28 mouse cellular contexts compared by ENCODE assay signal in genomic region chr3:145207071-145207470, GRCm38 (mm10).
A peak's percentile ranks its signal among the peaks of the same experiment; 100 is the strongest.
DNase-seq lines count a peak whose midpoint lies in the region; ATAC-seq and TF ChIP-seq lines count a peak whose summit lies in the region.
"Had no signal": no experiment of that assay in that cellular context is flagged by ENCODE, and none has a peak within 500 bp of the region (broad histone marks: within the 10 kb centered on the region; RNA-seq: fewer than 3 reads in every experiment).

No protein-coding gene starts in this region.

- no peak overlapping the region for H3K9ac ChIP-seq in heart, postnatal 0 days (replicated peaks; ENCODE audit: low read depth, low read length)
- H3K9ac ChIP-seq: embryonic facial prominence, embryonic 13.5 days; forebrain, embryonic 13.5 days; heart, embryonic 13.5 days; hindbrain, embryonic 12.5 days; hindbrain, embryonic 15.5 days; kidney, embryonic 15.5 days had no signal

- intact Hi-C loops in gastrocnemius, adult 2 months (cut with DNase I) = no loop called here
- intact Hi-C loops in heart, postnatal 25 days (cut with DNase I) = no loop called here

- peak overlapping the region; percentile 44; the same call in 1 of the 2 replicates for H3K27ac ChIP-seq in gastrocnemius, adult 2 months
- H3K27ac ChIP-seq in heart, postnatal 0 days (ENCODE audit: low read depth) = no peak overlapping the region
- H3K27ac ChIP-seq in heart, embryonic 10.5 days = no peak overlapping the region
- H3K27ac ChIP-seq: embryonic facial prominence, embryonic 10.5 days; embryonic facial prominence, embryonic 13.5 days; forebrain, embryonic 10.5 days; forebrain, embryonic 13.5 days; heart, embryonic 13.5 days; hindbrain, embryonic 12.5 days; hindbrain, embryonic 15.5 days; kidney, embryonic 15.5 days had no signal

- H3K4me3 ChIP-seq in gastrocnemius, adult 2 months = no peak overlapping the region
- no peak overlapping the region for H3K4me3 ChIP-seq in heart, postnatal 0 days (ENCODE audit: low read depth, low read length)
- H3K4me3 ChIP-seq in heart, embryonic 10.5 days = no peak overlapping the region
- H3K4me3 ChIP-seq: embryonic facial prominence, embryonic 10.5 days; embryonic facial prominence, embryonic 13.5 days; forebrain, embryonic 10.5 days; forebrain, embryonic 13.5 days; heart, embryonic 13.5 days; hindbrain, embryonic 12.5 days; hindbrain, embryonic 15.5 days; kidney, embryonic 15.5 days had no signal

- DNase-seq in gastrocnemius, adult 2 months = peak; percentile 51
- DNase-seq in gastrocnemius, postnatal 10 days = no peak
- DNase-seq in heart, adult 18-20 months = peak; percentile 24 to 26
- DNase-seq in heart, postnatal 25 days (ENCODE audit: low spot score) = no peak
- DNase-seq in heart, postnatal 0 days (ENCODE audit: low spot score) = peak; percentile 43
- no peak for DNase-seq in heart, embryonic 10.5 days (ENCODE audit: low spot score)
- DNase-seq in skeletal muscle tissue, adult 2 months (ENCODE audit: low read depth, low spot score) = peak; percentile 62
- DNase-seq: adrenal gland, adult 2 months; adrenal gland, postnatal 14 days; B cell, adult 2 months; cerebellum, adult 11-12 months; cerebellum, adult 8-10 months; cerebellum, postnatal 10 days; cerebellum, postnatal 36 days; embryo, embryonic 11 days; kidney, adult 8-10 months; kidney, postnatal 10 days had no signal

- no peak for TF ChIP-seq EP300 in heart, postnatal 0 days (IDR thresholded peaks at IDR 0.05; ENCODE audit: low read depth)

- no peak overlapping the region for H3K4me2 ChIP-seq in heart, postnatal 0 days (ENCODE audit: low read depth, low read length)
- H3K4me2 ChIP-seq: embryonic facial prominence, embryonic 13.5 days; forebrain, embryonic 13.5 days; heart, embryonic 13.5 days; hindbrain, embryonic 12.5 days; hindbrain, embryonic 15.5 days; kidney, embryonic 15.5 days had no signal

- WGBS in heart, postnatal 0 days = 9% methylated on average over 4 of the region's 4 CpGs
- WGBS in heart, embryonic 10.5 days = 53% methylated on average over 4 of the region's 4 CpGs

- H3K9me3 ChIP-seq in heart, postnatal 0 days (replicated peaks; ENCODE audit: control insufficient read depth, low read length) = no peaks in the 10 kb centered on the region
- H3K9me3 ChIP-seq in heart, embryonic 10.5 days = no peaks in the 10 kb centered on the region
- H3K9me3 ChIP-seq: embryonic facial prominence, embryonic 10.5 days; embryonic facial prominence, embryonic 13.5 days; forebrain, embryonic 10.5 days; forebrain, embryonic 13.5 days; heart, embryonic 13.5 days; hindbrain, embryonic 12.5 days; hindbrain, embryonic 15.5 days; kidney, embryonic 15.5 days had no signal

- ATAC-seq in heart, postnatal 0 days (ENCODE audit: insufficient read depth, low read depth) = no peak
- no peak for ATAC-seq in CD4-positive, CD25-positive, alpha-beta regulatory T cell, adult 4 months
- ATAC-seq: forebrain, embryonic 13.5 days; forebrain, embryonic 16.5 days; intestine, postnatal 0 days had no signal

- H3K36me3 ChIP-seq in heart, postnatal 0 days (replicated peaks; ENCODE audit: control insufficient read depth, insufficient read depth, low read length) = no peaks in the 10 kb centered on the region
- no peaks in the 10 kb centered on the region for H3K36me3 ChIP-seq in heart, embryonic 10.5 days
- H3K36me3 ChIP-seq: embryonic facial prominence, embryonic 10.5 days; embryonic facial prominence, embryonic 13.5 days; forebrain, embryonic 10.5 days; heart, embryonic 13.5 days; hindbrain, embryonic 12.5 days; hindbrain, embryonic 15.5 days; kidney, embryonic 15.5 days had no signal

- H3K27me3 ChIP-seq in heart, postnatal 0 days (ENCODE audit: control insufficient read depth, insufficient read depth, low read length) = no peaks in the 10 kb centered on the region
- no peaks in the 10 kb centered on the region for H3K27me3 ChIP-seq in heart, embryonic 10.5 days (ENCODE audit: insufficient read depth, poor library complexity, severe bottlenecking)
- H3K27me3 ChIP-seq: embryonic facial prominence, embryonic 13.5 days; forebrain, embryonic 13.5 days; heart, embryonic 13.5 days; hindbrain, embryonic 12.5 days; hindbrain, embryonic 15.5 days; kidney, embryonic 15.5 days had no signal

- peaks cover 7% of the 10 kb centered on the region for H3K4me1 ChIP-seq in heart, postnatal 0 days (ENCODE audit: control insufficient read depth, insufficient read depth)
- H3K4me1 ChIP-seq in heart, embryonic 10.5 days = no peaks in the 10 kb centered on the region
- H3K4me1 ChIP-seq: embryonic facial prominence, embryonic 10.5 days; forebrain, embryonic 10.5 days; forebrain, embryonic 13.5 days; hindbrain, embryonic 12.5 days; hindbrain, embryonic 15.5 days; kidney, embryonic 15.5 days had no signal

- TF ChIP-seq CTCF in gastrocnemius, adult 2 months (IDR thresholded peaks at IDR 0.05) = no peak
- no peak for TF ChIP-seq CTCF in heart, postnatal 0 days (IDR thresholded peaks at IDR 0.05; ENCODE audit: low read depth)

Comparison
In these comparisons a context has a peak if more than half of its experiments do, and no peak if none do; other contexts are left out.
1. DNase-seq: peak in gastrocnemius, adult 2 months (single experiment), heart, adult 18-20 months (2 of 2), heart, postnatal 0 days (single experiment) and skeletal muscle tissue, adult 2 months (single experiment); none in gastrocnemius, postnatal 10 days (single experiment), heart, postnatal 25 days (single experiment) and heart, embryonic 10.5 days (single experiment).